Mouse (Mus musculus) layer of hippocampus, postnatal 36 days (tissue): ENCODE results near the gene Ube2q1. TPM values are rescaled to one million over a fixed set of nuclear protein-coding genes. Genes with fewer than 3 reads are reported as not detected.

Experiments used
- DNase-seq, 2 experiments: peaks; one replicate each; pipeline ENCODE4 v3.0.0; 2022
- total RNA-seq, 2 experiments: library from RNA; stranded (reverse); gene quantifications; 2 replicates each; pipeline ENCODE4 v1.2.3; 2021

Ube2q1 gene
- total RNA-seq, result 10 to 100 TPM; 92.1 to 96.4 TPM

- peak; percentile 98 for DNase-seq
Observed at GRCm38 (mm10) chr3:89772968-89773709, at the start of gene Ube2q1. TSS of gene Ube2q1 (plus strand) at chr3:89773616.

GRCm38 (mm10) chr3:89727028-89727427, 46.4 kb upstream of the Ube2q1 start:
- no peak for DNase-seq

GRCm38 (mm10) chr3:89728848-89729247, 44.6 kb upstream of the Ube2q1 start:
- no peak for DNase-seq

GRCm38 (mm10) chr3:89730350-89731331, 42.8 kb upstream of the Ube2q1 start:
- peak; percentile 40 to 47 for DNase-seq

GRCm38 (mm10) chr3:89732091-89732490, 41.3 kb upstream of the Ube2q1 start:
- DNase-seq, result no peak

GRCm38 (mm10) chr3:89738509-89738908, 34.9 kb upstream of the Ube2q1 start:
- DNase-seq, result no peak

- DNase-seq, result no peak
Observed at GRCm38 (mm10) chr3:89752307-89752706, 21.1 kb upstream of the Ube2q1 start.

GRCm38 (mm10) chr3:89755283-89755682, 18.1 kb upstream of the Ube2q1 start:
- no peak for DNase-seq

GRCm38 (mm10) chr3:89757851-89758250, 15.6 kb upstream of the Ube2q1 start:
- DNase-seq, result no peak

- no peak for DNase-seq
Observed at GRCm38 (mm10) chr3:89759786-89760185, 13.6 kb upstream of the Ube2q1 start.

GRCm38 (mm10) chr3:89764119-89764724, 9.2 kb upstream of the Ube2q1 start, which contains the start of gene Chrnb2:
TSS of gene Chrnb2 (minus strand) at chr3:89764632.
- DNase-seq, result peak; percentile 56 to 64

GRCm38 (mm10) chr3:89769584-89769983, 3.8 kb upstream of the Ube2q1 start:
- no peak for DNase-seq

GRCm38 (mm10) chr3:89770425-89771002, 2.9 kb upstream of the Ube2q1 start:
- no peak for DNase-seq

- DNase-seq, result peak; percentile 81 to 83
Observed at GRCm38 (mm10) chr3:89772588-89772967, 838 bp upstream of the Ube2q1 start.

GRCm38 (mm10) chr3:89773740-89774211, 360 bp downstream of the Ube2q1 start:
- DNase-seq, result peak in 1 of 2 experiments; percentile 40

- no peak for DNase-seq
Observed at GRCm38 (mm10) chr3:89774236-89774960, 982 bp downstream of the Ube2q1 start.

GRCm38 (mm10) chr3:89776001-89776400, 2.6 kb downstream of the Ube2q1 start:
- DNase-seq, result no peak

- DNase-seq, result no peak
Observed at GRCm38 (mm10) chr3:89780102-89780501, 6.7 kb downstream of the Ube2q1 start.

GRCm38 (mm10) chr3:89781640-89782039, 8.2 kb downstream of the Ube2q1 start:
- no peak for DNase-seq

GRCm38 (mm10) chr3:89784991-89785753, 11.8 kb downstream of the Ube2q1 start:
- peak; percentile 53 to 62 for DNase-seq

- DNase-seq, result no peak
Observed at GRCm38 (mm10) chr3:89786275-89786674, 12.9 kb downstream of the Ube2q1 start.
